Mouse (Mus musculus): ENCODE data around the gene Nfu1. TPM values are rescaled to one million over a fixed set of nuclear protein-coding genes. Genes with fewer than 3 reads are reported as not detected.
A peak's percentile ranks its signal among the peaks of the same experiment; 100 is the strongest.

Gene Nfu1
- polyA plus RNA-seq, 1 experiment from 2014 or later: 86.0 TPM

- 75% methylated on average over 4 of the region's 4 CpGs for WGBS
- H3K4me1 ChIP-seq: no peaks in the 10 kb centered on the region
- no peaks in the 10 kb centered on the region for H3K9me3 ChIP-seq
- no peak overlapping the region for H3K4me3 ChIP-seq
- H3K9ac ChIP-seq: no peak overlapping the region
- peaks cover 13% of the 10 kb centered on the region for H3K36me3 ChIP-seq
- H3K27ac ChIP-seq: no peak overlapping the region
- ATAC-seq (ENCODE audit: borderline replicate concordance, extremely low read depth, low FRiP score, low TSS enrichment): no peak
- no peak overlapping the region for H3K4me2 ChIP-seq
- H3K27me3 ChIP-seq: no peaks in the 10 kb centered on the region
Measured at GRCm38 (mm10) chr6:86994254-86994653, 14.8 kb upstream of the Nfu1 start.

GRCm38 (mm10) chr6:86996629-86997307, 12.3 kb upstream of the Nfu1 start:
- no peak overlapping the region for H3K9ac ChIP-seq
- H3K27ac ChIP-seq: no peak overlapping the region
- H3K4me3 ChIP-seq: no peak overlapping the region
- H3K9me3 ChIP-seq: no peaks in the 10 kb centered on the region
- peaks cover 13% of the 10 kb centered on the region for H3K36me3 ChIP-seq
- no peaks in the 10 kb centered on the region for H3K4me1 ChIP-seq
- no peak for ATAC-seq (ENCODE audit: borderline replicate concordance, extremely low read depth, low FRiP score, low TSS enrichment)
- H3K4me2 ChIP-seq: no peak overlapping the region
- WGBS: 77% methylated on average over 5 of the region's 5 CpGs
- no peaks in the 10 kb centered on the region for H3K27me3 ChIP-seq

- WGBS: 91% methylated on average over 6 of the region's 6 CpGs
- no peak overlapping the region for H3K4me2 ChIP-seq
- no peak overlapping the region for H3K4me3 ChIP-seq
- no peaks in the 10 kb centered on the region for H3K9me3 ChIP-seq
- H3K9ac ChIP-seq: no peak overlapping the region
- H3K4me1 ChIP-seq: no peaks in the 10 kb centered on the region
- no peaks in the 10 kb centered on the region for H3K27me3 ChIP-seq
- no peak overlapping the region for H3K27ac ChIP-seq
- H3K36me3 ChIP-seq: peaks cover 13% of the 10 kb centered on the region
- ATAC-seq (ENCODE audit: borderline replicate concordance, extremely low read depth, low FRiP score, low TSS enrichment): no peak
Measured at GRCm38 (mm10) chr6:86997360-86997759, 11.7 kb upstream of the Nfu1 start.

- H3K4me1 ChIP-seq: no peaks in the 10 kb centered on the region
- H3K4me3 ChIP-seq: no peak overlapping the region
- 86% methylated on average over 6 of the region's 6 CpGs for WGBS
- no peak overlapping the region for H3K9ac ChIP-seq
- H3K4me2 ChIP-seq: no peak overlapping the region
- peak overlapping the region; percentile 52; the same call in 1 of the 2 replicates for H3K27ac ChIP-seq
- H3K36me3 ChIP-seq: peaks cover 6% of the 10 kb centered on the region; the same call in 1 of the 2 replicates
- no peak for ATAC-seq (ENCODE audit: borderline replicate concordance, extremely low read depth, low FRiP score, low TSS enrichment)
- no peaks in the 10 kb centered on the region for H3K27me3 ChIP-seq
- H3K9me3 ChIP-seq: no peaks in the 10 kb centered on the region
Measured at GRCm38 (mm10) chr6:87001995-87002394, 7.0 kb upstream of the Nfu1 start.

GRCm38 (mm10) chr6:87002521-87003055, 6.4 kb upstream of the Nfu1 start:
- H3K27ac ChIP-seq: peak overlapping the region; percentile 52
- H3K4me1 ChIP-seq: no peaks in the 10 kb centered on the region
- no peaks in the 10 kb centered on the region for H3K27me3 ChIP-seq
- H3K4me3 ChIP-seq: no peak overlapping the region
- H3K9me3 ChIP-seq: no peaks in the 10 kb centered on the region
- no peak overlapping the region for H3K9ac ChIP-seq
- peaks cover under 1% of the 10 kb centered on the region; the same call in 1 of the 2 replicates for H3K36me3 ChIP-seq
- 40% methylated on average over 8 of the region's 8 CpGs for WGBS
- ATAC-seq (ENCODE audit: borderline replicate concordance, extremely low read depth, low FRiP score, low TSS enrichment): peak; percentile 67; the same call in 1 of the 2 replicates
- no peak overlapping the region for H3K4me2 ChIP-seq

GRCm38 (mm10) chr6:87004099-87004498, 4.9 kb upstream of the Nfu1 start:
- Histone ChIP-seq H3K9ac (no peak overlapping the region), H3K36me3 (no peaks in the 10 kb centered on the region), H3K27me3 (no peaks in the 10 kb centered on the region), H3K4me1 (no peaks in the 10 kb centered on the region), H3K4me3 (no peak overlapping the region), H3K4me2 (no peak overlapping the region), H3K27ac (no peak overlapping the region), H3K9me3 (no peaks in the 10 kb centered on the region)
- WGBS: 63% methylated on average over 2 of the region's 2 CpGs
- no peak for ATAC-seq (ENCODE audit: borderline replicate concordance, extremely low read depth, low FRiP score, low TSS enrichment)

GRCm38 (mm10) chr6:87005577-87005976, 3.5 kb upstream of the Nfu1 start:
- no peaks in the 10 kb centered on the region for H3K36me3 ChIP-seq
- peaks cover 8% of the 10 kb centered on the region for H3K4me1 ChIP-seq
- no peak overlapping the region for H3K27ac ChIP-seq
- H3K9me3 ChIP-seq: no peaks in the 10 kb centered on the region
- ATAC-seq (ENCODE audit: borderline replicate concordance, extremely low read depth, low FRiP score, low TSS enrichment): no peak
- H3K4me2 ChIP-seq: no peak overlapping the region
- H3K27me3 ChIP-seq: no peaks in the 10 kb centered on the region
- no peak overlapping the region for H3K9ac ChIP-seq
- H3K4me3 ChIP-seq: no peak overlapping the region

- Histone ChIP-seq H3K4me2 (peak overlapping the region; percentile 66), H3K27ac (peak overlapping the region; percentile 85), H3K9me3 (no peaks in the 10 kb centered on the region), H3K4me1 (peaks cover 11% of the 10 kb centered on the region), H3K36me3 (peaks cover 9% of the 10 kb centered on the region), H3K9ac (peak overlapping the region; percentile 94), H3K4me3 (peak overlapping the region; percentile 83), H3K27me3 (no peaks in the 10 kb centered on the region)
- ATAC-seq (ENCODE audit: borderline replicate concordance, extremely low read depth, low FRiP score, low TSS enrichment): peak; percentile 96
- under 1% methylated on average over 36 of the region's 36 CpGs for WGBS
Measured at GRCm38 (mm10) chr6:87009692-87010328, 774 bp downstream of the Nfu1 start.

GRCm38 (mm10) chr6:87016916-87017315, 7.9 kb downstream of the Nfu1 start:
- no peaks in the 10 kb centered on the region for H3K4me1 ChIP-seq
- WGBS: 61% methylated on average over 4 of the region's 4 CpGs
- H3K4me2 ChIP-seq: no peak overlapping the region
- H3K27me3 ChIP-seq: no peaks in the 10 kb centered on the region
- no peaks in the 10 kb centered on the region for H3K9me3 ChIP-seq
- H3K4me3 ChIP-seq: no peak overlapping the region
- H3K27ac ChIP-seq: no peak overlapping the region
- ATAC-seq (ENCODE audit: borderline replicate concordance, extremely low read depth, low FRiP score, low TSS enrichment): no peak
- peaks cover 55% of the 10 kb centered on the region for H3K36me3 ChIP-seq
- H3K9ac ChIP-seq: no peak overlapping the region

GRCm38 (mm10) chr6:87018874-87019273, 9.8 kb downstream of the Nfu1 start:
- no peak overlapping the region for H3K4me2 ChIP-seq
- no peaks in the 10 kb centered on the region for H3K4me1 ChIP-seq
- H3K27me3 ChIP-seq: no peaks in the 10 kb centered on the region
- no peaks in the 10 kb centered on the region for H3K9me3 ChIP-seq
- peaks cover 62% of the 10 kb centered on the region for H3K36me3 ChIP-seq
- 89% methylated on average over 8 of the region's 8 CpGs for WGBS
- ATAC-seq (ENCODE audit: borderline replicate concordance, extremely low read depth, low FRiP score, low TSS enrichment): no peak
- H3K9ac ChIP-seq: no peak overlapping the region
- no peak overlapping the region for H3K27ac ChIP-seq
- no peak overlapping the region for H3K4me3 ChIP-seq

GRCm38 (mm10) chr6:87021791-87022190, 12.8 kb downstream of the Nfu1 start:
- no peaks in the 10 kb centered on the region for H3K9me3 ChIP-seq
- no peak overlapping the region for H3K9ac ChIP-seq
- WGBS: 97% methylated on average over 12 of the region's 12 CpGs
- no peak overlapping the region for H3K4me2 ChIP-seq
- H3K4me1 ChIP-seq: no peaks in the 10 kb centered on the region
- ATAC-seq (ENCODE audit: borderline replicate concordance, extremely low read depth, low FRiP score, low TSS enrichment): no peak
- H3K4me3 ChIP-seq: no peak overlapping the region
- H3K27me3 ChIP-seq: no peaks in the 10 kb centered on the region
- no peak overlapping the region for H3K27ac ChIP-seq
- H3K36me3 ChIP-seq: peaks cover 63% of the 10 kb centered on the region

- no peak for ATAC-seq (ENCODE audit: borderline replicate concordance, extremely low read depth, low FRiP score, low TSS enrichment)
- peaks cover 37% of the 10 kb centered on the region for H3K36me3 ChIP-seq
- no peak overlapping the region for H3K9ac ChIP-seq
- H3K27ac ChIP-seq: no peak overlapping the region
- no peak overlapping the region for H3K4me3 ChIP-seq
- H3K4me2 ChIP-seq: no peak overlapping the region
- H3K9me3 ChIP-seq: no peaks in the 10 kb centered on the region
- no peaks in the 10 kb centered on the region for H3K4me1 ChIP-seq
- 72% methylated on average over 7 of the region's 7 CpGs for WGBS
- H3K27me3 ChIP-seq: no peaks in the 10 kb centered on the region
Measured at GRCm38 (mm10) chr6:87026980-87027379, 17.9 kb downstream of the Nfu1 start.
